Mouse (Mus musculus) thymus, postnatal 10 days (tissue): Measurements from ENCODE around the gene Sprtn.

Experiments
- DNase-seq, 2 experiments: peaks; one replicate each; pipeline ENCODE4 v3.0.0; 2021; ENCODE audit warnings: low spot score in 2 of 2

Sprtn gene

DNA sequence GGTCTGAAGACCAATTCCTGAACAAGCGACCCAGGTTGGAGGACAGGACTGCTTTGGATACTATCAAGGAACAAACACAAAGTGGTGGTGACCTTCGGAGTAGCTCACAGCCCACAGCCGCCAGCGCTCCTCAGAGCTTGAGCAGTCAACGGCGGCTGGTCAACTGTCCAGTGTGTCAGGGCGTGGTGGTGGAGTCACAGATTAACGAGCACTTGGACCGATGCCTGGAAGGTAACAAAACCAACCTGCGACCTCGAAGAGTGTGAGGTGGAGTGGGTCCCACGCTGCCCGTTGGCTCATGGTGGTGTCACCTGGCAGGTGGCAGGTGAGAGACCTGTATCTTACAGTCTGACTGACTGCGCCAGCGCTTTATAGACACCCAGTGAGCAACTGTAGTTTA lies 5.5 kb downstream of the Sprtn start:
- DNase-seq, result no peak

DNA sequence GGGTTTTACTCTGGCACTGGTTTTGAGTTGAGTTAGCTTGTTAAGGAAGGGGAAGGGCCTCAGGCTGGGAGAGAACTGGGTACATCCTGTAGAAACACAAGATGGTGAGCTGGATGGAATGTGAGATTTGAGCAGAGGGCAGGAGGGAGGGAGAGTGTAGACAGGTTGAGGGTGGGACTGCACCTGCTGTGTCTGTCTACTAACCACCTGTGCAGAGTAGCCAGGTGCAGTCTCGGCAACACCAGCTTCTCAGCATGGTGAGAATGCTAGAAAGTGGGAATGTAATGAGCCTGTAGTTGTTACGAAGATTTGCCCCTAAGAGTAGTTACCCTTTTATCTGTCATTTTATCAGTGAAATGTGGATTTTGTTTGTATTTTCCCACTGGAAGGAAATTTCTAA lies 7.8 kb downstream of the Sprtn start:
- no peak for DNase-seq

- DNase-seq, result no peak
Observed at GRCm38 (mm10) chr8:124909936-124910335, 12.2 kb downstream of the Sprtn start.

- no peak for DNase-seq
Observed at GRCm38 (mm10) chr8:124910349-124910748, 12.7 kb downstream of the Sprtn start.

DNA sequence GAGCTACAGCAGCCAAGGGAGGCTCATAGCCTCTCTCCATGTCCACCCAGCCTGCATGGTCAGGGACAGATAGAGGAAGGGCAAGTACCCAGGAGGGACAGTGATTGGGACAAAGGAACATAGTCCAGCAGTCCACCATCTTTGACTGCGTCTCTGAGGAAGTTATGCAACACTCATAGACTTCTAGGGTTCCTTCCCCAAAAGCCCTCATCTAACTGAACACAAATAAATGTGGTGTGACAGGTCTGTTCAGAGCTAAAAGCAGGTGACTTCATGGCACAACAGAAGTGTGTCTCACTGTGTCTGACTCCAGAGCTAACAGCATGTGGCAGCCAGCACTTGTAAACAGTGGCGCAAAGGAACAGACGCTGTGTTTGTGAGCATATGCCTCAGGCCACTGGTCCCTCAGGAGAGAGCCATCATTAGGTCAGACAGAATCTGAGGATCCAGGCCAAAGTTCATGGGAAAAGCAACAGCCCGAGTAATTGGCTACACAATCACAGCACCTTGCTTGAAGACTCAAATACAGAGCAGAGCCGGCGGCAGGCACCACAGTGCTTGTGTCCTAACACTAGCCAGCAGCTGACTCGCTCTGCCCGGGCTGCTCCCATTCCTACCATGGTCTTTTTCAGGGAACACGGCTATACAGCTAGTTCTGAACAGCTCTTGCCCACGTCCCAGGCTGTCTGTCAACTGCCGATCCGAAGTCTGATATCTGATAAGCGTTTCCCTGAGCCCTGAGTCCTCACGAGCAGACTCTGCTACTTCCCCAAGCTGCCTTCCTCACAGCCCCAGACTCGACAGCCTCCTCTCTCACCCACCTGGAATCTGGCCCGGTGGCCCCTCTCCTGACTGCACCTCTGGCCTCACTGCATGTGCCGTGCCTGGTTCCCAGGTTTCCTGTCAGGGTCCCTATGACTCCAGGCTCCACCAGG lies 14.5 kb downstream of the Sprtn start:
- DNase-seq, result no peak

GRCm38 (mm10) chr8:124914061-124914460 lies 16.4 kb downstream of the Sprtn start:
- DNase-seq, result no peak

- no peak for DNase-seq
Observed at GRCm38 (mm10) chr8:124917741-124918484, 20.2 kb downstream of the Sprtn start.

GRCm38 (mm10) chr8:124921369-124922279 lies 23.9 kb downstream of the Sprtn start:
- no peak for DNase-seq

- DNase-seq, result no peak
Observed at GRCm38 (mm10) chr8:124922490-124923089, 24.9 kb downstream of the Sprtn start.

- no peak for DNase-seq
Observed at GRCm38 (mm10) chr8:124923971-124924652, 26.4 kb downstream of the Sprtn start.

- peak in 1 of 2 experiments; percentile 23 for DNase-seq
Observed at GRCm38 (mm10) chr8:124925544-124926266, 28.0 kb downstream of the Sprtn start.

DNA sequence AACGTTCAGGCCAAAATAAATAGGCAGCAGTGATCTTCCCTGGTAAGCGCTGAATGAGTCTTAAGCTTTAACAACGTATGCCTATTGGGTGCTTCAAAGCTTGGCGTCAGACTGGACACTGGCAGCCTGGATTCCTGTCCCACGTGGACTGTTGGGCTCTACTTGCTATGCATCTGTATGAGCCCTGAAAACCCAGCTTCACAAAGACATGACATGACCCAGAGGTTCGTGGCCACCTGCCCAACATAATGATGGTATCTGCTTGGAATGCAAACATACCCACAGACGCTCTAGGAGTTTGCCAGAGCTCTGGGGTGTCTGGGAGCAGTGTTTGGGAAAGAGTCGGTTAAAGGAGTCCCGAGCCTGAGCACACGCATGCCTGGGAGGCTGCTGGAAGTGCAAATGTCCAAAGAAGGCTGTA lies 28.7 kb downstream of the Sprtn start:
- no peak for DNase-seq

- no peak for DNase-seq
Observed at GRCm38 (mm10) chr8:124929006-124929405, 31.3 kb downstream of the Sprtn start.

GRCm38 (mm10) chr8:124930086-124930485 lies 32.4 kb downstream of the Sprtn start:
- no peak for DNase-seq

DNA sequence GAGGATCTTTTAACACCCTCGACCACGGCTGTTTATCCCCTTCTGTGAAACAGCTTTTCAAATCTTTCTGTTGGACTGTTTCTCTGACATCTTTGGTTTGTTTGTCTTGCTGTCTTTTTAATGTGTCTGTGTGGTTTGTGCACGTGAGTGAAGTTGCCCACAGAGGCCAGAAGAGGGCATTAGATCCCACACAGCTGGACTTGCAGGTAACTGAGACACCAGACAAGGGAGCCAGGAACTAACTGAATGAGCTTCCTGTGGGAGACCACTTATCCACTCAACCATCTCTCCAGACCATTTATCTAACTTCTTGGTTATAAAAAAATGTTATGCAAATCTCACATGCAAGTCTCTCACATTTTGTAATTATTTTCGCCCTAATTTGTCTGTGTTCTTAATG lies 33.0 kb downstream of the Sprtn start:
- DNase-seq, result no peak

- no peak for DNase-seq
Observed at GRCm38 (mm10) chr8:124932435-124932834, 34.7 kb downstream of the Sprtn start.

GRCm38 (mm10) chr8:124935116-124935515 lies 37.4 kb downstream of the Sprtn start:
- no peak for DNase-seq

GRCm38 (mm10) chr8:124936699-124937098 lies 39.0 kb downstream of the Sprtn start:
- no peak for DNase-seq

GRCm38 (mm10) chr8:124937293-124937692 lies 39.6 kb downstream of the Sprtn start:
- DNase-seq, result no peak

- DNase-seq, result no peak
Observed at GRCm38 (mm10) chr8:124943801-124944200, 46.1 kb downstream of the Sprtn start.
